Mouse (Mus musculus): ENCODE measurements around the gene Gm3164. TPM values are rescaled to one million over a fixed set of nuclear protein-coding genes. Genes with fewer than 3 reads are reported as not detected.
"Not testable (repeated sequence)": the region's sequence is repeated elsewhere in the genome, so short reads cannot be mapped to it uniquely, and the experiment has no call there.

Gene Gm3164
- total and polyA plus RNA-seq, 2 experiments from 2014 or later, result 1.5 to 6.4 TPM

DNA sequence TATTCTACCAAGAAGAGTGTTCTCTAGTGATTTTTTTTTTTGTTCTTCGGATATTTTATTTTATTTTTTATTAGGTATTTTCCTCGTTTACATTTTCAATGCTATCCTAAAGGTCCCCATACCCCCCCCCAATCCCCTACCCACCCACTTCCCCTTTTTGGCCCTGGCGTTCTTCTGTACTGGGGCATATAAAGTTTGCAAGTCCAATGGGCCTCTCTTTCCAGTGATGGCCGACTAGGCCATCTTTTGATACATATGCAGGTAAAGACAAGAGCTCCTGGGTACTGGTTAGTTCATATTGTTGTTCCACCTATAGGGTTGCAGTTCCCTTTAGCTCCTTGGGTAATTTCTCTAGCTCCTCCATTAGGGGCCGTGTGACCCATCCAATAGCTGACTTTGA, 14.0 kb upstream of the Gm3164 start:
- H3K36me3 ChIP-seq (ENCODE audit: insufficient read depth, low read length); H3K4me2 ChIP-seq (ENCODE audit: low read depth, low read length); H3K4me1 ChIP-seq (ENCODE audit: insufficient read depth, low read length); H3K9ac ChIP-seq (replicated peaks; ENCODE audit: low read length); H3K27ac ChIP-seq; ATAC-seq; DNase-seq (ENCODE audit: low spot score); H3K4me3 ChIP-seq (ENCODE audit: low read length); H3K9me3 ChIP-seq (ENCODE audit: low read length); H3K27me3 ChIP-seq (ENCODE audit: insufficient read depth, low read length): not testable (repeated sequence)
- 89% methylated on average over 4 of the region's 5 CpGs for WGBS

DNA sequence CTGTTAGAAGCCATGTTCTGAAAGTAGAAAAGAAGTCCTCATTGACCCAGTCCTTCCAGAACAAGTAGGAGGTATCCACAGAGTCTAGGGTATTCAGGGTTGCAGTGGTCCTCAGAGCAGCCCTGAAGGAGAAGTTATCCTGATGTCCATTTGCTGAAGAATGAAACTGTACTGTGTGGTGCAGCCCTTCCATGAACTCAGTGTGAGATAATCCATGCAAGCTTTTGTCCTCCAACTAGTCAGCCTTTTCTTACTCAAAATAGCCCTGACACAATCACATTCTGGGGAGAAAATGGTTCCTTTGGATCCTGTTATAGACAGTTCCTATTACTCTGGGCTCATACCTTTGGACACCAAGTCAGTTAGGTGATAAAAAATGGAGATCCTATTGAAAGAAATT, 11.4 kb upstream of the Gm3164 start:
- not testable (repeated sequence) for H3K27me3 ChIP-seq (ENCODE audit: insufficient read depth, low read length); ATAC-seq; H3K27ac ChIP-seq; H3K9ac ChIP-seq (replicated peaks; ENCODE audit: low read length); H3K36me3 ChIP-seq (ENCODE audit: insufficient read depth, low read length); DNase-seq (ENCODE audit: low spot score); H3K4me3 ChIP-seq (ENCODE audit: low read length); H3K9me3 ChIP-seq (ENCODE audit: low read length); H3K4me1 ChIP-seq (ENCODE audit: insufficient read depth, low read length); H3K4me2 ChIP-seq (ENCODE audit: low read depth, low read length)

DNA sequence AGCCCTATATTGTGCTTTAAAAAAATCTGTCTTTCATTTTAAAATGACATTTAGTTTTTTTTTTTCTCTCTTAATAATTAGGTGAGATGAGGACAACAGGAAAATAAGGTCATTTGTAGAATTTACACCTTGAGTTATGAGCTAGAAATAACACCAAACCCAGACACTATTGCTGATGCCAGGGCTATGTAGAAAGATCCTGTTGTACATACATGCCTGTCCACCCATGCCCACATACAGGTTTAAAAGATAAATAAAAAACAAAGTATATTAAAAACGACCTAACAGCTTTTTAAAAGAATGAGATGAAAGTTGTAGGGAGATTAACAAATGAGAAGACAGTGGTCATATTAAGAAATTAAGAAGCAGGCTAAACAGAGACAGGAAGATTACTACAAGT, 5.3 kb upstream of the Gm3164 start:
- H3K9me3 ChIP-seq (ENCODE audit: low read length); H3K27me3 ChIP-seq (ENCODE audit: insufficient read depth, low read length); ATAC-seq; DNase-seq (ENCODE audit: low spot score); H3K4me1 ChIP-seq (ENCODE audit: insufficient read depth, low read length); H3K36me3 ChIP-seq (ENCODE audit: insufficient read depth, low read length); H3K27ac ChIP-seq; H3K4me3 ChIP-seq (ENCODE audit: low read length); H3K9ac ChIP-seq (replicated peaks; ENCODE audit: low read length); H3K4me2 ChIP-seq (ENCODE audit: low read depth, low read length): not testable (repeated sequence)
- 75% methylated on average over 1 of the region's 1 CpGs for WGBS

GRCm38 (mm10) chr14:4430692-4431091, 15.4 kb downstream of the Gm3164 start, which contains the start of gene Gm3173:
Gene Gm3173, plus strand, starts transcription at chr14:4430992.
- not testable (repeated sequence) for ATAC-seq; H3K9me3 ChIP-seq (ENCODE audit: low read length); DNase-seq (ENCODE audit: low spot score); H3K36me3 ChIP-seq (ENCODE audit: insufficient read depth, low read length); H3K27ac ChIP-seq; H3K4me2 ChIP-seq (ENCODE audit: low read depth, low read length); H3K9ac ChIP-seq (replicated peaks; ENCODE audit: low read length); H3K4me3 ChIP-seq (ENCODE audit: low read length); H3K27me3 ChIP-seq (ENCODE audit: insufficient read depth, low read length); H3K4me1 ChIP-seq (ENCODE audit: insufficient read depth, low read length)

GRCm38 (mm10) chr14:4481445-4481844, 66.2 kb downstream of the Gm3164 start, which contains the start of gene Gm3182:
Gene Gm3182, plus strand, starts transcription at chr14:4481745.
- not testable (repeated sequence) for H3K27me3 ChIP-seq (ENCODE audit: insufficient read depth, low read length); H3K4me2 ChIP-seq (ENCODE audit: low read depth, low read length); H3K4me3 ChIP-seq (ENCODE audit: low read length); H3K9me3 ChIP-seq (ENCODE audit: low read length); H3K4me1 ChIP-seq (ENCODE audit: insufficient read depth, low read length); DNase-seq (ENCODE audit: low spot score); H3K9ac ChIP-seq (replicated peaks; ENCODE audit: low read length); H3K27ac ChIP-seq; H3K36me3 ChIP-seq (ENCODE audit: insufficient read depth, low read length); ATAC-seq
- WGBS, result 83% methylated on average over 1 of the region's 2 CpGs

Other genes starting within 250 kb of the Gm3164 start
- 3.9 and 5.5 TPM in 2 replicates for gene Gm2974, start 232.9 kb upstream of the Gm3164 start, total RNA-seq (2014; rRNA removed)
- 5.3 and 8.9 TPM in 2 replicates for gene Gm2974, start 232.9 kb upstream of the Gm3164 start, polyA plus RNA-seq (2015; fragmentation: Nextera tagmentation; extraction: Ambion mirVana)
- gene Gm3138, start 165.8 kb upstream of the Gm3164 start, total RNA-seq (2014; rRNA removed), result not detected in 2 replicates
- gene Gm3138, start 165.8 kb upstream of the Gm3164 start, polyA plus RNA-seq (2015; fragmentation: Nextera tagmentation; extraction: Ambion mirVana), result not detected in 2 replicates
- not detected in 2 replicates for gene Gm3149, start 98.2 kb upstream of the Gm3164 start, total RNA-seq (2014; rRNA removed)
- not detected in 2 replicates for gene Gm3149, start 98.2 kb upstream of the Gm3164 start, polyA plus RNA-seq (2015; fragmentation: Nextera tagmentation; extraction: Ambion mirVana)
- 2.8 and 4.2 TPM in 2 replicates for gene 2610042L04Rik, start 80.7 kb upstream of the Gm3164 start, total RNA-seq (2014; rRNA removed)
- gene 2610042L04Rik, start 80.7 kb upstream of the Gm3164 start, polyA plus RNA-seq (2015; fragmentation: Nextera tagmentation; extraction: Ambion mirVana), result 4.9 and 7.0 TPM in 2 replicates
- gene Gm3159, start 17.9 kb upstream of the Gm3164 start, total RNA-seq (2014; rRNA removed), result not detected in 2 replicates
- gene Gm3159, start 17.9 kb upstream of the Gm3164 start, polyA plus RNA-seq (2015; fragmentation: Nextera tagmentation; extraction: Ambion mirVana), result not detected in 2 replicates
- gene Gm3173, start 15.5 kb downstream of the Gm3164 start, total RNA-seq (2014; rRNA removed), result 13.8 TPM in 1 of 2 replicates, not detected in the other
- gene Gm3173, start 15.5 kb downstream of the Gm3164 start, polyA plus RNA-seq (2015; fragmentation: Nextera tagmentation; extraction: Ambion mirVana), result 2.0 TPM in 2 replicates
- gene Gm3182, start 66.3 kb downstream of the Gm3164 start, total RNA-seq (2014; rRNA removed), result not detected in 2 replicates
- gene Gm3182, start 66.3 kb downstream of the Gm3164 start, polyA plus RNA-seq (2015; fragmentation: Nextera tagmentation; extraction: Ambion mirVana), result not detected in 2 replicates
- not detected in 2 replicates for gene Gm3047, start 140.0 kb downstream of the Gm3164 start, total RNA-seq (2014; rRNA removed)
- gene Gm3047, start 140.0 kb downstream of the Gm3164 start, polyA plus RNA-seq (2015; fragmentation: Nextera tagmentation; extraction: Ambion mirVana), result not detected in 2 replicates
- 0.31 TPM in 1 of 2 replicates, not detected in the other for gene Gm8159, start 216.9 kb downstream of the Gm3164 start, total RNA-seq (2014; rRNA removed)
- gene Gm8159, start 216.9 kb downstream of the Gm3164 start, polyA plus RNA-seq (2015; fragmentation: Nextera tagmentation; extraction: Ambion mirVana), result 0.23 TPM in 1 of 2 replicates, not detected in the other
- 0.63 and 4.5 TPM in 2 replicates for gene Gm3239, start 248.7 kb downstream of the Gm3164 start, total RNA-seq (2014; rRNA removed)
- 0.79 and 1.3 TPM in 2 replicates for gene Gm3239, start 248.7 kb downstream of the Gm3164 start, polyA plus RNA-seq (2015; fragmentation: Nextera tagmentation; extraction: Ambion mirVana)

Measured in hindbrain, postnatal 0 days (tissue).